Mouse (Mus musculus): ENCODE data around the gene 2900026A02Rik. TPM values are rescaled to one million over a fixed set of nuclear protein-coding genes. Genes with fewer than 3 reads are reported as not detected.

2900026A02Rik gene
- polyA plus RNA-seq, 1 experiment from 2014 or later, result 4.3 TPM

DNA sequence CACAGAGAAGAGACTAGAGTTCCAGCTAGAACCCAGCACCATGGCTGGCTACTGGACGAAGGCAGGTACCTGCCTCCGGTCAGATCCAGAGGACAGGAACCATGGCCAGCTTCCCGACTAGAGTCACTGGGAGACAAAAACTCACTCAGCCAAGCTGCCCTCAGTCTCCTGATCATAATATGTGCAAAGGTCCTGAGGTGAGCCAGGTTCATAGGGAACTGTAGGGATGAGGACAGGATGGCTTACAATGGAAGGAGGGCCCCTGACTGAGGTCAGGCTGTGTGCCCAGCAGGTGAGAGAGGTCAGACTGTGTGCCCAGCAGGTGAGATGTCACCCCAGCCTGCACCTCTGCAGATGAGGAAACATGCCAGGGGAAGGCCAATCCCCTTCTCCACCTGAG lies 81.0 kb downstream of the 2900026A02Rik start:
- Histone ChIP-seq H3K4me2 (no peak overlapping the region), H3K9ac (no peak overlapping the region), H3K9me3 (replicated peaks) (no peaks in the 10 kb centered on the region; the same call in 1 of the 2 replicates), H3K4me1 (peaks cover 47% of the 10 kb centered on the region), H3K4me3 (no peak overlapping the region), H3K27me3 (peaks cover 11% of the 10 kb centered on the region), H3K27ac (no peak overlapping the region), H3K36me3 (ENCODE audit: poor library complexity, severe bottlenecking) (no peaks in the 10 kb centered on the region)
- WGBS, result 92% methylated on average over 3 of the region's 3 CpGs
- no peak for ATAC-seq

DNA sequence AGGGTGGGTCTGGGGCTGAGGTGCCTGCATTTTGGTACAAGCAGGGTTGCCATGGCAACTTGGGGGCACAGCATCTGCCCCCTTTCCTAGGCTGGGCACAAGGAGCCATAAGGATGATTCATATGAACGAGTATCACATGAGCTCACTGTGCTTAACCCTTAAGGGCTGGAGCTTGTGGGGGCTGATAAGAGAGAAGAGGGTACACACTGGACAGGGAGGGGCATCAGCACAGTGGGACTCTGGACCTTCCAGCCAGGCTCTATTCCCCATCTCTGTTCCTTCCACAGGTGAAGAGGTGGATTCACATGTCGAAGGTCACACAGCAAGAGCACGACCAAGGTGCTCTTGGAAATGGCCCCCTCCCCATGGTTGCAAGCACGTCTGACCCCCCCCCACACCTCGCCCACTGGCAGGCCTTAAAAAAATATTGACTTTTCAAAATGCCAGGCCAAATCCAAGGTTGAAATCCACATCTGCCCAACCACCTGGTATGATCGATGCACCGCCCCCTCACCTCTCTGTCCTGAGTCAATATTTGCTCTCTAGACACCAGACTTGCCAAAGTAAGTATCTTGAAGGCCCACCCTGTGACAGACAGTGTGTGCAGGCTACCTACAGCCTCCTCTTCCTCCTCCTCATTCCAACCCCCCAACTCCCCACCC lies 81.8 kb downstream of the 2900026A02Rik start:
- Histone ChIP-seq H3K9me3 (replicated peaks) (no peaks in the 10 kb centered on the region; the same call in 1 of the 2 replicates), H3K4me1 (peaks cover 53% of the 10 kb centered on the region), H3K27ac (0 out of 2 replicates have a peak overlapping the region, but pooled peaks have one; percentile 6), H3K9ac (peak overlapping the region; percentile 63), H3K4me3 (peak overlapping the region; percentile 41), H3K27me3 (peaks cover 11% of the 10 kb centered on the region), H3K4me2 (peak overlapping the region; percentile 77), H3K36me3 (ENCODE audit: poor library complexity, severe bottlenecking) (no peaks in the 10 kb centered on the region)
- WGBS, result 69% methylated on average over 7 of the region's 7 CpGs
- ATAC-seq, result 0 out of 2 replicates have a peak, but pooled peaks have one; percentile 20

GRCm38 (mm10) chr5:113138319-113139063 lies 82.5 kb downstream of the 2900026A02Rik start:
- H3K27me3 ChIP-seq, result peaks cover 11% of the 10 kb centered on the region
- H3K4me1 ChIP-seq, result peaks cover 56% of the 10 kb centered on the region
- ATAC-seq, result peak; percentile 73
- H3K4me2 ChIP-seq, result peak overlapping the region; percentile 77
- H3K36me3 ChIP-seq (ENCODE audit: poor library complexity, severe bottlenecking), result no peaks in the 10 kb centered on the region
- under 1% methylated on average over 43 of the region's 43 CpGs for WGBS
- peak overlapping the region; percentile 41 for H3K4me3 ChIP-seq
- H3K27ac ChIP-seq, result peak overlapping the region; percentile 6; the same call in 1 of the 2 replicates
- H3K9ac ChIP-seq, result peak overlapping the region; percentile 63
- H3K9me3 ChIP-seq (replicated peaks), result no peaks in the 10 kb centered on the region; the same call in 1 of the 2 replicates

DNA sequence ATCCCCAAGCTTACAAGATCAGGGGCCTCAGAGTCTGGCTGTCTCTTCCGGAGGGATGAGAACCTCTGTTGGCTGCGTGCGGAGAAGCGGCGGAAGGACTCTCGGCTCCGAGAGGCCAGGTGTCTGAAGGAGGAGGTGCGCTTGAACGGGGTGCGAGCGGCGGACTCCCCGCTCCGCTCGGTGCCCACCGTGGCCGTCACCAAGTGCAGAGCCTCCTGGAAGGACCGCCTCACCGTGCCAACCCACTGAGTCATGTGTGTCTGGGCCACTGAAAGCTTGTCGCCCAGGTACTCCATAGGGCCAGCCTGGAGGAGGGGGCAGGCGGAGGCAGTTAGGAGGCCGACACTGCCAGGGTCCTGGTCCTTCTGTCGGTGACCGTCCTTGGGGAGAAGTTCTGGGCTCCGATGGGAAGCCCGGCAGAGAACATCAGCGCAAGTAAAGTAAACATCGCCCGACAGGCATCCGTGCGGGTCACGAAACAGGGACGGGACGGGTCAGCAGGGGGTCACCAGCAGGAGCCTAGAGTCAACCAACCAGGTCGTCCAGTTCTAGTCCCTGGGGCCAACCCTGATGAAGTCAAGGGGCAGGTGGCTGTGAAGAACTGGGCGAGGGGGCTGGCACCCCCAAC lies 83.2 kb downstream of the 2900026A02Rik start:
- ATAC-seq, result no peak
- H3K9ac ChIP-seq, result peak overlapping the region; percentile 63
- H3K4me3 ChIP-seq, result peak overlapping the region; percentile 41
- peaks cover 63% of the 10 kb centered on the region for H3K4me1 ChIP-seq
- no peaks in the 10 kb centered on the region for H3K36me3 ChIP-seq (ENCODE audit: poor library complexity, severe bottlenecking)
- 14% methylated on average over 36 of the region's 36 CpGs for WGBS
- H3K27me3 ChIP-seq, result peaks cover 11% of the 10 kb centered on the region
- peak overlapping the region; percentile 8; the same call in 1 of the 2 replicates for H3K27ac ChIP-seq
- H3K4me2 ChIP-seq, result peak overlapping the region; percentile 77
- no peaks in the 10 kb centered on the region; the same call in 1 of the 2 replicates for H3K9me3 ChIP-seq (replicated peaks)

- Histone ChIP-seq H3K4me3 (peak overlapping the region; percentile 41), H3K4me1 (peaks cover 71% of the 10 kb centered on the region)
- ATAC-seq, result no peak
These were observed 84.0 kb downstream of the 2900026A02Rik start for GRCm38 (mm10) chr5:113136951-113137487.

DNA sequence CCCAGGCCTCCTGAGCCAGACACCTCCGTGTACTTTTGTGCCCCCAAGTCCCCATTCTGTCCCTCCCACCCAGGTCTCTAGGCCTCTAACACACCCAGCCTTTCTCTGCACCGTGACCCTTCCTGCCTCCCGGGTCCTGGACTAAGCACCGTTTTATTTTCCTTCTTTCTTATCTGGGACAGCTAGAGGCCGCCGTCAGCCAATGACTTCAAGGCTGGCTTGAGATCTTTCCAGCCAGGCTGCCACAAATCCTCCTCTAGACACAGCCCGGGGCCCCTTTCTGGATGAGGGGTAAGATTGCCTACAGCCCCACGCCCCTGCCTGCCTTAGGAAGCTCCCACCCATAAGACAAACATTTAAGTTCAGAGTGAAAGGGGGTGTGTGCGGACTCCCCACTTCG lies 85.5 kb downstream of the 2900026A02Rik start:
- H3K27ac ChIP-seq, result peak overlapping the region; percentile 96
- H3K27me3 ChIP-seq, result peaks cover 11% of the 10 kb centered on the region
- peak overlapping the region; percentile 51; the same call in 1 of the 2 replicates for H3K9ac ChIP-seq
- H3K4me3 ChIP-seq, result peak overlapping the region; percentile 13; the same call in 1 of the 2 replicates
- 31% methylated on average over 10 of the region's 10 CpGs for WGBS
- ATAC-seq, result no peak
- peaks cover 79% of the 10 kb centered on the region for H3K4me1 ChIP-seq
- H3K4me2 ChIP-seq, result peak overlapping the region; percentile 77
- H3K36me3 ChIP-seq (ENCODE audit: poor library complexity, severe bottlenecking), result no peaks in the 10 kb centered on the region
- H3K9me3 ChIP-seq (replicated peaks), result no peaks in the 10 kb centered on the region

More at GRCm38 (mm10) chr5:113136951-113137487, 84.0 kb downstream of the 2900026A02Rik start:
- WGBS, result 73% methylated on average over 13 of the region's 13 CpGs
- H3K9me3 ChIP-seq (replicated peaks), result no peaks in the 10 kb centered on the region; the same call in 1 of the 2 replicates
- peaks cover 11% of the 10 kb centered on the region for H3K27me3 ChIP-seq
- no peaks in the 10 kb centered on the region for H3K36me3 ChIP-seq (ENCODE audit: poor library complexity, severe bottlenecking)
- peak overlapping the region; percentile 8 for H3K27ac ChIP-seq
- peak overlapping the region; percentile 77 for H3K4me2 ChIP-seq
- H3K9ac ChIP-seq, result peak overlapping the region; percentile 63

- ATAC-seq, result no peak
- no peaks in the 10 kb centered on the region for H3K36me3 ChIP-seq (ENCODE audit: poor library complexity, severe bottlenecking)
- H3K9ac ChIP-seq, result no peak overlapping the region
- H3K4me2 ChIP-seq, result no peak overlapping the region
- 89% methylated on average over 19 of the region's 19 CpGs for WGBS
- H3K27ac ChIP-seq, result peak overlapping the region; percentile 96
- no peaks in the 10 kb centered on the region for H3K9me3 ChIP-seq (replicated peaks)
- peaks cover 74% of the 10 kb centered on the region for H3K4me1 ChIP-seq
- H3K27me3 ChIP-seq, result peaks cover 11% of the 10 kb centered on the region
- no peak overlapping the region for H3K4me3 ChIP-seq
These were observed 87.0 kb downstream of the 2900026A02Rik start for GRCm38 (mm10) chr5:113133722-113134710.

DNA sequence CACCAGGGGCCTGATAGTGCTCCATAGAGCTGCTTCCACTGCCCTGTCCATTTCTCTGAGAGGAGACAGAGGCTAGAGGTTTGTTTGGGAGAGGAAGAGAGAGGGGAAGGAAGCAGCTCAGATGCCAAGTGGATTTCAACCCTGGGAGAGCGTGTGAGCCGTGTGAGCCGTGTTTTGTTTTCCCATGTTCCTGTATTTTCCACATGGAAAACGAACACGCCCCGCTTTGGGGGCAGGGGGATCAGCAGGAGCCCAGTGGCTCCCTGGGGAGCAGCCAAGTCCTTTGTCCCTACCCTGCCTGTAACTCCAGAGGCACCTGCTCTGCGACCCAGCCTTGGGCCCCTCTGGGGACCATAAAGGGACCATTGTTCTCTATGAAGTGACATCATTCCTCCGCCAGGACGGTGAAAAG lies 88.0 kb downstream of the 2900026A02Rik start:
- Histone ChIP-seq H3K4me3 (no peak overlapping the region), H3K9me3 (replicated peaks) (no peaks in the 10 kb centered on the region), H3K27me3 (peaks cover 11% of the 10 kb centered on the region), H3K9ac (peak overlapping the region; percentile 47), H3K27ac (peak overlapping the region; percentile 96), H3K4me1 (peaks cover 65% of the 10 kb centered on the region), H3K36me3 (ENCODE audit: poor library complexity, severe bottlenecking) (no peaks in the 10 kb centered on the region), H3K4me2 (peak overlapping the region; percentile 12; the same call in 1 of the 2 replicates)
- WGBS, result 3% methylated on average over 9 of the region's 9 CpGs
- peak; percentile 81 for ATAC-seq

GRCm38 (mm10) chr5:113132635-113133041 lies 88.4 kb downstream of the 2900026A02Rik start:
- ATAC-seq, result no peak
- Histone ChIP-seq H3K9me3 (replicated peaks) (no peaks in the 10 kb centered on the region), H3K9ac (peak overlapping the region; percentile 47), H3K4me1 (peaks cover 65% of the 10 kb centered on the region), H3K36me3 (ENCODE audit: poor library complexity, severe bottlenecking) (no peaks in the 10 kb centered on the region), H3K27ac (peak overlapping the region; percentile 96), H3K4me3 (no peak overlapping the region), H3K27me3 (peaks cover 7% of the 10 kb centered on the region), H3K4me2 (peak overlapping the region; percentile 12; the same call in 1 of the 2 replicates)
- WGBS, result 18% methylated on average over 13 of the region's 13 CpGs

DNA sequence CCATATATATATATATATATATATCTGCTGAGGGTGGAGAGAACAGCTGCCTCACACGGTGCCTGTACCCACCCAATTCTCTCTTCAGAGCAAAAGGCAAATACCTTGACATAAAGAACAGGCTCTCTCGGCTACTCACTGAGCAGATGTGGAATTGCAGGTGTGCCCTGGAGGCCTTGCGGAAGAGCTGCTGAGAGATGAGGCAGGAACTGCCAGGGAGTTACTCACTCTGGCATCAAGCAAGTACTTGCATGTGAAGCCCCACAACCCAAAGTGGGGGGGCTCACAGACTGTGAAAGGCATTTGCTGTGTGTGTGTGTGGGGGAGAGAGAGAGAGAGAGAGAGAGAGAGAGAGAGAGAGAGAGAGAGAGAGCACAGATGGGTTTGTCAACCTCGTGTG lies 92.6 kb downstream of the 2900026A02Rik start:
- Histone ChIP-seq H3K9ac (no peak overlapping the region), H3K9me3 (replicated peaks) (no peaks in the 10 kb centered on the region; the same call in 1 of the 2 replicates), H3K27me3 (no peaks in the 10 kb centered on the region), H3K4me3 (no peak overlapping the region), H3K4me2 (no peak overlapping the region), H3K27ac (no peak overlapping the region), H3K4me1 (peaks cover 27% of the 10 kb centered on the region), H3K36me3 (ENCODE audit: poor library complexity, severe bottlenecking) (no peaks in the 10 kb centered on the region)
- 84% methylated on average over 4 of the region's 4 CpGs for WGBS
- no peak for ATAC-seq

Data from forebrain, embryonic 13.5 days (tissue).